Mouse (Mus musculus) embryonic facial prominence, embryonic 11.5 days (tissue): ENCODE data around the gene Ctu2. TPM values are rescaled to one million over a fixed set of nuclear protein-coding genes. Genes with fewer than 3 reads are reported as not detected.

Source experiments
- microRNA-seq: library from miRNA; unstranded; fragments of <30 nt; microRNA quantifications from one replicate; pipeline ENCODE4, GENCODE M21; 2016; ENCODE audit warnings: borderline number of aligned reads
- polyA plus RNA-seq: library from polyadenylated mRNA; unstranded; fragments of >200 nt; fragmentation: Nextera tagmentation; extraction: Ambion mirVana; gene quantifications from 2 replicates; pipeline ENCODE4 v1.2.1, GENCODE M21; 2014

Gene Ctu2
- polyA plus RNA-seq, 1 experiment from 2014 or later = 66.8 TPM

Small RNA genes lying within 50 kb of the gene (microRNA-seq; reads per million reads assigned to microRNA genes)
- not detected for gene Gm24366

Other genes with a start within 250 kb of the Ctu2 start
- gene Zfpm1, start 194.0 kb upstream of the Ctu2 start, polyA plus RNA-seq = 1.5 and 1.8 TPM in 2 replicates
- gene Trhr2, start 115.4 kb upstream of the Ctu2 start, polyA plus RNA-seq = not detected in 2 replicates
- 39.3 and 40.1 TPM in 2 replicates for gene Zc3h18, start 99.5 kb upstream of the Ctu2 start, polyA plus RNA-seq
- not detected in 2 replicates for gene Il17c, start 54.1 kb upstream of the Ctu2 start, polyA plus RNA-seq
- gene Cyba, start 43.2 kb upstream of the Ctu2 start, polyA plus RNA-seq = 62.2 and 63.5 TPM in 2 replicates
- 41.0 and 42.2 TPM in 2 replicates for gene Mvd, start 32.7 kb upstream of the Ctu2 start, polyA plus RNA-seq
- gene Snai3, start 15.4 kb upstream of the Ctu2 start, polyA plus RNA-seq = 0.17 and 0.34 TPM in 2 replicates
- gene Rnf166, start 79 bp upstream of the Ctu2 start, polyA plus RNA-seq = 26.6 and 27.4 TPM in 2 replicates
- gene Piezo1, start 75.2 kb downstream of the Ctu2 start, polyA plus RNA-seq = 3.4 and 5.9 TPM in 2 replicates
- gene Cdt1, start 91.9 kb downstream of the Ctu2 start, polyA plus RNA-seq = 31.6 and 32.1 TPM in 2 replicates
- 246 and 268 TPM in 2 replicates for gene Aprt, start 100.8 kb downstream of the Ctu2 start, polyA plus RNA-seq
- 4.3 and 6.6 TPM in 2 replicates for gene Galns, start 135.3 kb downstream of the Ctu2 start, polyA plus RNA-seq
- 38.1 and 43.6 TPM in 2 replicates for gene Trappc2l, start 135.5 kb downstream of the Ctu2 start, polyA plus RNA-seq
- gene Pabpn1l, start 146.6 kb downstream of the Ctu2 start, polyA plus RNA-seq = not detected in 2 replicates
- gene Cbfa2t3, start 223.0 kb downstream of the Ctu2 start, polyA plus RNA-seq = 1.9 and 2.1 TPM in 2 replicates